Mouse (Mus musculus): ENCODE measurements around the gene Gsto1. TPM values are rescaled to one million over a fixed set of nuclear protein-coding genes. Genes with fewer than 3 reads are reported as not detected.

The Gsto1 gene
- polyA plus RNA-seq, 2 experiments, result 71.3 to 132 TPM

DNA sequence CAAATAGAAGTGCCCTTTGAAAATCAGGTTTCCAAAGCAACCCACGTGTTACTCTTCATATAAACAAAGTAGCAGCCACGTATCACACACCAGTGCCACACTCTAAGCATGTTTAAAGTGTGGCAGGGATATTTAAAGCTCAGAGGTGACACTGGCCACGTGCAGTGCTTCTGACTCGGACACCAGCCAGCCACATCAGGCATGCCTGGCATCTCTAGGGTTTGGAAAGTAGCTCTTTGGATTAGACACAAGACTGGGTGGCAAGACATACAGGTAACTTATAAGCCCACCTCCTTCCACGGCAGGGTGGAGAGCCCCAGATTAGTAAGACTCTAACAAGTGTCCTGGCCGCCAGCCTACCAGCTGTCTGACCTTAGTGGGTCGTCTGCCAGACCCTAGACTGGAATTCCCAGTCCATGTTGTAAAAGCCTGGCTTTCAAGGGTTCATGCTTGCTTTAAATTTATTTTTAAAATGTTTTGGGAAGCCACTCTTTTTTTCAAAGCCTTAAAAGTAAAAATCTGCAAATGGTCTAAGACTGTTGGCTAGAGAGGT, 30.5 kb downstream of the Gsto1 start:
- Histone ChIP-seq H3K9ac (ENCODE audit: low read depth, low read length, severe bottlenecking) (no peak overlapping the region), H3K4me2 (replicated peaks; ENCODE audit: low read depth, low read length, severe bottlenecking) (no peak overlapping the region), H3K27me3 (ENCODE audit: control insufficient read depth, insufficient read depth, low read length) (no peaks in the 10 kb centered on the region), H3K4me3 (replicated peaks; ENCODE audit: low read length) (no peak overlapping the region), H3K36me3 (ENCODE audit: control insufficient read depth, insufficient read depth, low read length) (no peaks in the 10 kb centered on the region), H3K9me3 (ENCODE audit: control insufficient read depth, low read length) (no peaks in the 10 kb centered on the region), H3K27ac (replicated peaks; ENCODE audit: low read depth, low read length) (peak overlapping the region; percentile 26; the same call in 1 of the 2 replicates), H3K4me1 (ENCODE audit: control insufficient read depth, insufficient read depth, low read length) (peaks cover 18% of the 10 kb centered on the region)
- ATAC-seq (ENCODE audit: low FRiP score, low read depth), result no peak
- no peak for TF ChIP-seq POLR2A (IDR thresholded peaks at IDR 0.05; ENCODE audit: borderline replicate concordance, extremely low read depth, insufficient read depth, insufficient read length)
- WGBS, result 51% methylated on average over 7 of the region's 7 CpGs
- DNase-seq (ENCODE audit: low spot score), result no peak

DNA sequence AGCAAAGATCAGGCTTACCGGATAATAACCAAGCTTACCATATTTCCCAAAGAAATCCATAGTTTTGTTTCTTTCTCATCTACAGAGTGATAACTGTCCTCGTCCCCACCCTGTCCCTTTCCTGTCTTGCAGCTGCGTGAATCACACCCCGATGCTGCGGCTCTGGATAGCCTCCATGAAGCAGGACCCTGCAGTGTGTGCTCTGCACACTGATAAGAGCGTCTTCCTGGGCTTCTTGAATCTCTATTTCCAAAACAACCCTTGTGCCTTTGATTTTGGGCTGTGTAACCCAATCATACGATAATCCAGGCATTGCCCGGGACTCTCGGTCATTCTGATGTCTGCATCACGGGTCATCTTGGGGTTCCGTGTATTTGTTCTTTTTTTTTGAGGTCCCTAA, 31.1 kb downstream of the Gsto1 start:
- H3K4me2 ChIP-seq (replicated peaks; ENCODE audit: low read depth, low read length, severe bottlenecking), result no peak overlapping the region
- no peak overlapping the region for H3K4me3 ChIP-seq (replicated peaks; ENCODE audit: low read length)
- H3K9ac ChIP-seq (ENCODE audit: low read depth, low read length, severe bottlenecking), result no peak overlapping the region
- H3K27ac ChIP-seq (replicated peaks; ENCODE audit: low read depth, low read length), result peak overlapping the region; percentile 26; the same call in 1 of the 2 replicates
- DNase-seq (ENCODE audit: low spot score) (no peak), ATAC-seq (ENCODE audit: low FRiP score, low read depth) (no peak)
- WGBS, result 83% methylated on average over 11 of the region's 11 CpGs
- H3K9me3 ChIP-seq (ENCODE audit: control insufficient read depth, low read length), result no peaks in the 10 kb centered on the region
- no peaks in the 10 kb centered on the region for H3K36me3 ChIP-seq (ENCODE audit: control insufficient read depth, insufficient read depth, low read length)
- H3K4me1 ChIP-seq (ENCODE audit: control insufficient read depth, insufficient read depth, low read length), result peaks cover 23% of the 10 kb centered on the region
- H3K27me3 ChIP-seq (ENCODE audit: control insufficient read depth, insufficient read depth, low read length), result no peaks in the 10 kb centered on the region
- no peak for TF ChIP-seq POLR2A (IDR thresholded peaks at IDR 0.05; ENCODE audit: borderline replicate concordance, extremely low read depth, insufficient read depth, insufficient read length)

DNA sequence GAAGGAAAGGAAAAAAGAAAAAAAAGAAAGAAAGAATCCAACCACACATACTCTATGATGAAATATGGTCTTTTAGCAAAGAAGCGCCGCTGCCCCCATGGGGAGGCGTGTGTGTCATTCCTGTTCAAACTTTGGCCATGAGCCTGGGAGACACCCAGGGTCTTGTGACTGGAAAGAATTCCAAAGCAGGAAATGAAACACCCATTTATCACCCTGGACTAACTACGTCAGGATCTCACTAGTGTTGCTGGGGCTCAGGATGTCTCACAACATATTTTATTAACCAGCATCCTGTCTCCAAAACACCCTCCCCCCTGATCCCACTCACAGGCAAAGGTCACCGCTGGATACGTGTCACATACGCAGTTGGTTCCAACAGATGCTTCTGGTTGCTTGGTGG, 31.8 kb downstream of the Gsto1 start:
- Histone ChIP-seq H3K27me3 (ENCODE audit: control insufficient read depth, insufficient read depth, low read length) (no peaks in the 10 kb centered on the region), H3K4me1 (ENCODE audit: control insufficient read depth, insufficient read depth, low read length) (peaks cover 30% of the 10 kb centered on the region), H3K27ac (replicated peaks; ENCODE audit: low read depth, low read length) (0 out of 2 replicates have a peak overlapping the region, but pooled peaks have one; percentile 27), H3K9me3 (ENCODE audit: control insufficient read depth, low read length) (no peaks in the 10 kb centered on the region), H3K9ac (ENCODE audit: low read depth, low read length, severe bottlenecking) (no peak overlapping the region), H3K4me2 (replicated peaks; ENCODE audit: low read depth, low read length, severe bottlenecking) (no peak overlapping the region), H3K36me3 (ENCODE audit: control insufficient read depth, insufficient read depth, low read length) (no peaks in the 10 kb centered on the region), H3K4me3 (replicated peaks; ENCODE audit: low read length) (no peak overlapping the region)
- peak; percentile 54; the same call in 1 of the 2 replicates for ATAC-seq (ENCODE audit: low FRiP score, low read depth)
- WGBS, result 46% methylated on average over 7 of the region's 7 CpGs
- DNase-seq (ENCODE audit: low spot score), result peak; percentile 69
- TF ChIP-seq POLR2A (IDR thresholded peaks at IDR 0.05; ENCODE audit: borderline replicate concordance, extremely low read depth, insufficient read depth, insufficient read length), result no peak

DNA sequence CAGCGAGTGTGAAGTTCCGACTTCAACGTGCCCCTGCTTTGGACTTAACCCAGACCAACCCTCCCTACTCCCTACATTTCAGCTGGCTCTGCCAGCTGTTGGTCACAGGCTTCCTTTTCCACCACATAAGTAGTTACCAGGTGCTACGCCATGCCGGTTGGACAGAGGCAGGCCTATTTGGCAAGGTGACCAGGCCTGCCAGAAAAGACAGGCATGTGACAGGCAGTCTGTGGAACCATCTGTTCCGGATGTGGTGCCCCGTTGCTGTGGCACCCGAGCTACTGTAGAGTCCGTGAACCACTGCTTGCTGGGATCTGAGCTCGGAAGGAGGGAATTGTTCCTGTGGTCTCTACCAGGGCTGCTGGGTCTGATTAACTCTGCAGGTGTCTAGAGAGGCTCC, 32.6 kb downstream of the Gsto1 start:
- Histone ChIP-seq H3K4me3 (replicated peaks; ENCODE audit: low read length) (no peak overlapping the region), H3K27ac (replicated peaks; ENCODE audit: low read depth, low read length) (peak overlapping the region; percentile 27), H3K27me3 (ENCODE audit: control insufficient read depth, insufficient read depth, low read length) (no peaks in the 10 kb centered on the region), H3K4me2 (replicated peaks; ENCODE audit: low read depth, low read length, severe bottlenecking) (no peak overlapping the region), H3K4me1 (ENCODE audit: control insufficient read depth, insufficient read depth, low read length) (peaks cover 35% of the 10 kb centered on the region), H3K36me3 (ENCODE audit: control insufficient read depth, insufficient read depth, low read length) (no peaks in the 10 kb centered on the region), H3K9me3 (ENCODE audit: control insufficient read depth, low read length) (no peaks in the 10 kb centered on the region), H3K9ac (ENCODE audit: low read depth, low read length, severe bottlenecking) (no peak overlapping the region)
- 71% methylated on average over 10 of the region's 10 CpGs for WGBS
- DNase-seq (ENCODE audit: low spot score) (no peak), ATAC-seq (ENCODE audit: low FRiP score, low read depth) (no peak)
- no peak for TF ChIP-seq POLR2A (IDR thresholded peaks at IDR 0.05; ENCODE audit: borderline replicate concordance, extremely low read depth, insufficient read depth, insufficient read length)

DNA sequence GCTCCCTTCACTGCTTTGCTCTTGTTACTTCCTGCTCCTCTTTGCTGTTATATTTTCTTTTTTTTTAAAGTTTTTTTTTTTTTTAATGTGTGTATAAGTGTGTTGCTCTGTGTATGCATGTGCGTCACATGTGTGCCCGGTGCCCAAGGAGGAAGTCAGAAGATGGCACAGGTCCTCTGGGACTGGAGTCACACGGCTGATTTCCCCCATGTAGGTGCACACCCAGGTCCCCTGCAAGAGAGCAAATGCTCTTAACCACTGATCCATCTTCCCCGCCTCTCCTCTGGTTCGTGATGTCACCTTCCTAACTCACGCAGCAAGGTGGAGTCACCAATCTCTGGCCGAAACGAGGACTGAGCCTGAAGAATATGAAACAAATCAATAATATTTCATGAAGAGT, 33.3 kb downstream of the Gsto1 start:
- no peak for TF ChIP-seq POLR2A (IDR thresholded peaks at IDR 0.05; ENCODE audit: borderline replicate concordance, extremely low read depth, insufficient read depth, insufficient read length)
- no peak overlapping the region for H3K4me2 ChIP-seq (replicated peaks; ENCODE audit: low read depth, low read length, severe bottlenecking)
- no peak overlapping the region for H3K9ac ChIP-seq (ENCODE audit: low read depth, low read length, severe bottlenecking)
- H3K36me3 ChIP-seq (ENCODE audit: control insufficient read depth, insufficient read depth, low read length), result 0 out of 2 replicates have a peak, but pooled peaks cover 3% of the 10 kb centered on the region
- no peaks in the 10 kb centered on the region for H3K27me3 ChIP-seq (ENCODE audit: control insufficient read depth, insufficient read depth, low read length)
- no peaks in the 10 kb centered on the region for H3K9me3 ChIP-seq (ENCODE audit: control insufficient read depth, low read length)
- ATAC-seq (ENCODE audit: low FRiP score, low read depth), result no peak
- no peak for DNase-seq (ENCODE audit: low spot score)
- H3K4me3 ChIP-seq (replicated peaks; ENCODE audit: low read length), result no peak overlapping the region
- peaks cover 31% of the 10 kb centered on the region for H3K4me1 ChIP-seq (ENCODE audit: control insufficient read depth, insufficient read depth, low read length)
- no peak overlapping the region for H3K27ac ChIP-seq (replicated peaks; ENCODE audit: low read depth, low read length)
- 96% methylated on average over 8 of the region's 8 CpGs for WGBS

Data from limb, embryonic 14.5 days (tissue).